Mouse (Mus musculus) E14TG2a.4 (cell line): ENCODE measurements around the gene Cpsf6.

ENCODE experiments used
- CTCF ChIP-seq: conservative IDR thresholded peaks from 2 replicates; pipeline ENCODE4 v1.5.1; 2014; ENCODE audit warnings: low read length
- NANOG ChIP-seq: IDR thresholded peaks from 2 replicates; pipeline ENCODE4 v1.6.1; 2014; ENCODE audit warnings: borderline replicate concordance, low read length, mixed read lengths
- POU5F1 ChIP-seq: IDR thresholded peaks from 2 replicates; pipeline ENCODE4 v1.6.1; 2014; ENCODE audit warnings: low read length, borderline replicate concordance

- TF ChIP-seq CTCF (no peak), NANOG (no peak), POU5F1 (no peak)
Measured at GRCm38 (mm10) chr10:117417772-117418667, 38.2 kb upstream of the Cpsf6 start.
